Mouse (Mus musculus): ENCODE measurements at regions not wholly inside any gene's neighbourhood (a gene's known extent, or its start where the extent isn't known, plus 50 kb on each side); places are given as distances from the start of the nearest gene placed in this dataset.
"Not testable (repeated sequence)": the region's sequence is repeated elsewhere in the genome, so short reads cannot be mapped to it uniquely, and the experiment has no call there.

DNA sequence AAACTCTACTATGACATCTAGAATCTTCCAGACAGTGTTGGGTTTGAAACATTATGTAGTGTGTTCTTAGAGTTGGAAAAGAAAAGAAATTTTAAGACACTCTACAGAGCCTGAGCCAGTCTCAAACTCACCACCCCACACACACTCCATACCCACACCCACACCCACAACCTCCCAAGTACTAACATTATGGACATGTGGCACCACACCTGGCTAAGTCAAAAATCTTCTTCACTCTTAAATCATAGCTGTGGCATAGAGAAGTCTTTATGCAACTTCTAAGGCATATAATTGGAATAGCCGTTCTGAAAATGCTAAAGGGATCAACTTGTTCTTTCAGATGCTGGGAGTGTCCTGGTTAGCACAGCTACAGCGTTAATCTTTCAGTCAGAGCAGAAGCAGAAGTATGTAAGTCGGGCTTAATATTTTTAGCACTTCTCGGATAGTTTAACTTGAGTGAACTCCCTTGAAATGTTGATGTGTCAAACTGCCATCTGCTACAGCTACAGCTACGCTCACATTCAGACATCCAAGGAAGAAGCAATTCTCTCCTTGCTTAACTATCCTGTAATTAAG, 68.6 kb upstream of the Creb1 start:
- H3K27ac ChIP-seq = no peak overlapping the region
- intact Hi-C loops (cut with DNase I) = no loop called here
- DNase-seq = no peak
- no peak overlapping the region for H3K4me3 ChIP-seq
- TF ChIP-seq CTCF (IDR thresholded peaks at IDR 0.05) = no peak

DNA sequence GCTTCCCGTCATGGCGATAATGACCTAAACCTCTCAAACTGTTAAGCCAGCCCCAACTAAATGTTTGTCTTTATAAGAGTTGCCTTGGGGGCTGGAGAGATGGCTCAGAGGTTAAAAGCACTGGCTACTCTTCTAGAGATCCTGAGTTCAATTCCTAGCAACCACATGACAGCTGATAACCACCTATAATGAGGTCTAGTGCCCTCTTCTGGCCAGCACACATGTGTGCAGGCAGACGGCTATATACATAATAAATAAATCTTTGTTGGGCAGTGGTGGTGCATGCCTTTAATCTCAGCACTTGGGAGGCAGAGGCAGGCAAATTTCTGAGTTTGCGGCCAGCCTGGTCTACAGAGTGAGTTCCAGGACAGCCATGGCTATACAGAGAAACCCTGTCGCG, 70.8 kb upstream of the Creb1 start:
- TF ChIP-seq CTCF (IDR thresholded peaks at IDR 0.05) = peak; percentile 4; the same call in 1 of the 2 replicates
- H3K4me3 ChIP-seq; intact Hi-C loops (cut with DNase I): not testable (repeated sequence)

DNA sequence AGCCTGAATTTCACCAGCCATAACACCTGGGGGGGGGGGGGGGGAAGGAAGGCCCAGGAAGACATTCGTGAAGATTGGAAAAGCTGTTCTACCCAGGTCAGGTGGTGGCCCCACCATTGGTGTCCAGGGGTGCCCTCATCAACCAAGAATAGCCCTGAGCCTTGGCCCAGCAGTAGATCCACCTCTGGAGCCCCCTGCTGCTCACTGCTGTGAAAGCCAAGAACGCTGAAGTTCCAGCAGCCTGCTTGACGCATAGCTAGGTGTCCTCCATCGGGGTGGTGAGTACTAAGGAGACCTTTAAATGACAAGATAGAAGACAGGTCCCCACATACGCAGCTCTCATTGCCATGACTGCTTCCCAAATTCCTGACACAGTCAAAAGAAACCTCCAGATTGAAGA, 74.6 kb upstream of the Creb1 start:
- H3K27ac ChIP-seq = no peak overlapping the region
- no peak for TF ChIP-seq CTCF (IDR thresholded peaks at IDR 0.05)
- DNase-seq = no peak
- no peak overlapping the region for H3K4me3 ChIP-seq
- intact Hi-C loops (cut with DNase I) = no loop called here

More for the DNA sequence above, 70.8 kb upstream of the Creb1 start:
- not testable (repeated sequence) for H3K27ac ChIP-seq, DNase-seq

DNA sequence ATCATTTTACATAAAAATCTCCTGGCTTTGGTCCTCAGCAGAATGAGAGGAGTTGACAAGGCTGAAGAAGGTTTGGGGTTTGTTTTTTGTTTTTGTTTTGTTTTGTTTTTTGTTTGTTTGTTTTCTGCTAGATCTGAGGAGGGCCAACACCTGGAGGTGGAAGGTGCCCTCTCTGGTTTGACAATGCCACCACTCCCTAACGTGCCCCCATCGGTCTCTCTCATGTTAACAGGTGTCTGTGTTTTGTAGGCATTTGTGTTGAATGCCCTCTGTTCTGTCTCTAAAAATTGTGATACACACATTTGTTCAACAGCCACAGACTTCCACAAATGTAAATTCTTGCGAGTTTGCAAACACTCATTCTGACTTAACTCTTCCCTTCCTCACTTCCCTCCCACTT, 83.3 kb upstream of the Creb1 start:
- intact Hi-C loops (cut with DNase I) = loop anchor here (2.0 to 10.0 kb wide), 4 partner anchors 144 to 790 kb away; partner anchors contain the start of gene Klf7
- no peak for DNase-seq
- no peak for TF ChIP-seq CTCF (IDR thresholded peaks at IDR 0.05)
- no peak overlapping the region for H3K27ac ChIP-seq
- no peak overlapping the region for H3K4me3 ChIP-seq

DNA sequence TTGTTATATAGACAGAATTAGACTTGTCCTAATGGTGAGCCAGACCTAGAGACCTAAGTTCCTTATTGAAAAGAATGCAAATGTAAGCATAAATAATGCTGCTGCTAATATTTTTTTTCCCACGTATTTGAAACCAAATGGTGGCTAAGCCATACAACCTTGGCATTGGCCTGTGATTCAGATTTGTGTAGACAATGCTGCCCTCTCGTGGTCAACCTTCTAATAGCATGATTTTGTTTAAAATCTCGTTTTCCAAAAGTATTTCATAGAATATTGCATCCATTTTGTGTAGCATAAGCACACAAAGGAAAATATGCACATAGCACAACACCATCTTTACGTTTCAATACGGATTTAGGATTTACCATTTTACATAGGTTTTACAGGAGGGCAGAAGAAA, 84.4 kb upstream of the Creb1 start:
- intact Hi-C loops (cut with DNase I) = loop anchor here (1.0 to 10.0 kb wide), 5 partner anchors 143 to 789 kb away; partner anchors contain the start of gene Klf7
- peak; percentile 44 for DNase-seq
- no peak overlapping the region for H3K27ac ChIP-seq
- peak overlapping the region; percentile 36 for H3K4me3 ChIP-seq
- TF ChIP-seq CTCF (IDR thresholded peaks at IDR 0.05) = peak; percentile 80

DNA sequence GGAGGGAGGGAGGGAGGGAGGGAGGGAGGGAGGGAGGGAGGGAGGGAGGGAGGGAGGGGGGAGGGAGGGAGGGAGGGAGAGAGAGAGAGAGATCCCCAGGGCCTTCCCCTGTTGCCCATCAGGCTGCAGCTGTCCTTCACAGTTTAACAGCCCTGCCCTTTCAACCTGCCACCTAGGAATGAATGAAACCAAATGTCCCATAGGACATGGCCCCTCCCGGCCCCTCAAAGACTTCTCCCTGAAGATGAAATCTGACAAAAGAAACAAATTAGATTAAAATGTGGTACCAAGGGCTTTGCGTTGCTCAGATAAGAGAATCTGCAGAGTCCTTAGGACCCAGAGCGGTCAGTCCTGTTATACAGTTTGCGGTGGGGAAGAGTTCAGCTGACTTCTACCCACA, 86.0 kb upstream of the Creb1 start:
- intact Hi-C loops (cut with DNase I) = loop anchor here (5.0 to 10.0 kb wide), 3 partner anchors 142 to 684 kb away; partner anchors contain the start of gene Klf7
- Histone ChIP-seq H3K27ac (no peak overlapping the region), H3K4me3 (no peak overlapping the region)
- DNase-seq = no peak
- no peak for TF ChIP-seq CTCF (IDR thresholded peaks at IDR 0.05)

DNA sequence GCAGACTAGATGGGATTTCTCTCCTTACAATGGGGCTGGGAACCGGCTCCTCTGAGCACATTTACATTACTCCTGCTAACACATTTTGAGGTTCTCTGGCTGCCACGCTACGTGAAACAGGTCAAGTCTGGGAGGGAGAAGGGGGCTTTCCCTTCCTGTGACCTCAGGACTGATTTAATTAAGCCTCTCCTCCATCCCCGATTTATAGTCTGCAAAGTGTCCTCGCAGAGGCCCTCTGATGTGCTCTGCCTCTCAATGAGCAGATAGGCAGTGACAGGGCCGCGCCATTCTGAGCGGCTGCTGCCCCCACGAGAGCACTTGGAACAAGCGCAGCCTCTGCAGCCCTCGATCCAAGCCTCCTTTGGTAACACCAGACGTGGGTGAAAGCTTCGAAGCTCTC, 86.5 kb upstream of the Creb1 start:
- TF ChIP-seq CTCF (IDR thresholded peaks at IDR 0.05) = peak; percentile 92; the same call in 1 of the 2 replicates

DNA sequence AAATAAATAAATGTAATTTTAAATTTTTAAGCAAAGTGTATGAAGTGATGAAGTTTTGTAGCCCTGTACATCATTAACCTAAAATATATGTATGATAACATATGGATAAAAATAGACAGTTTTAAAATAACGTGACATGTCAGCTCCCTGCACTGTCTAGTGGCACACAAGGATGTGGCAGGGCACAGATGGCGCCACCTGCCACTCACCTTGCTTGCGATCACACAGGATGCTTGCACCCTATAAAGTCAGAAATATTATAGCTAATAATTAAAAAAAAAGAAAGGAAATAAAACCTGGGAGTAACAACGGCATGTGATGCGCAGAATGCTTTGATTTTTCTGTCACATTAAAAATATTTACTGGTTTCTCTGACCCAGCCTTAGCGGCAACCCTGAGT, 89.0 kb upstream of the Creb1 start:
- DNase-seq = no peak
- TF ChIP-seq CTCF (IDR thresholded peaks at IDR 0.05) = no peak
- no peak overlapping the region for H3K4me3 ChIP-seq
- no peak overlapping the region for H3K27ac ChIP-seq
- intact Hi-C loops (cut with DNase I) = loop anchor here (10.0 kb wide), 1 partner anchor 139 kb away; no protein-coding TSS in a partner anchor

More for the DNA sequence above, 86.5 kb upstream of the Creb1 start:
- DNase-seq = peak; percentile 82
- Histone ChIP-seq H3K4me3 (peak overlapping the region; percentile 52), H3K27ac (peak overlapping the region; percentile 38; the same call in 1 of the 2 replicates)
- intact Hi-C loops (cut with DNase I) = loop anchor here (5.0 to 10.0 kb wide), 3 partner anchors 141 to 684 kb away; partner anchors contain the start of gene Klf7

DNA sequence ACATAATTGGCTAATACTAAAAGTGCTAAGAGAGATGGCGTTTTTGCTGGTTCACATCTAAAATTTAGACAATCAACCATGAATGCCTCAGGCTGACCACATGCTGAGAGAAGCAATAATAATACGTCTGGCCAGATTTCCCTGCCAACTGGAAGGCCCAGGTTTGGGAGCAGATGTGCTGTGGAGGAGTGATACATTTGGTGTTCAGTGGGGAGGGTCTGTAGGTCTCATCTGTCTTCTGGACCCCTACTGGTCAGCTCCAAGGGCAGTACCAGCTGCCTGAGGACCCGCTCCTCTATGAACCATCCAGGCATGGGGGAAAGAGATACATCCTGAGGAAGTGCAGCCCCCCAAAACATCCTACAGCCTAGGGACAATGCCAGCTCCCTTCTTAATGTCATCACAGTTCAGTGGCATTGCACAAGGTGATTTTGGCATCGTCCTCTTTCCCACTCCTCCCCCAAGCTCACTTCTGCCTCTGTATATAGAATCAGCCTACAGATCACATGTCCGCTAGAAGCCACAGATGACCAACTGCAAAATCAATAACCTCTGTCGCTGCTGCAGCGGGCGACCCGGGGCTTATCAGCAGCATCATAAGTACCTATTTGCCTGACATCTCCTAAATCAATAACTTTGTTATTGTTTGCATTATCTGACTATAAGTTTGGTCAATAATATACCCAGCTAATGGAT, 90.1 kb upstream of the Creb1 start:
- intact Hi-C loops (cut with DNase I) = loop anchor here (10.0 kb wide), 1 partner anchor 138 kb away; no protein-coding TSS in a partner anchor
- no peak for TF ChIP-seq CTCF (IDR thresholded peaks at IDR 0.05)
- H3K27ac ChIP-seq = no peak overlapping the region
- no peak overlapping the region for H3K4me3 ChIP-seq
- no peak for DNase-seq

DNA sequence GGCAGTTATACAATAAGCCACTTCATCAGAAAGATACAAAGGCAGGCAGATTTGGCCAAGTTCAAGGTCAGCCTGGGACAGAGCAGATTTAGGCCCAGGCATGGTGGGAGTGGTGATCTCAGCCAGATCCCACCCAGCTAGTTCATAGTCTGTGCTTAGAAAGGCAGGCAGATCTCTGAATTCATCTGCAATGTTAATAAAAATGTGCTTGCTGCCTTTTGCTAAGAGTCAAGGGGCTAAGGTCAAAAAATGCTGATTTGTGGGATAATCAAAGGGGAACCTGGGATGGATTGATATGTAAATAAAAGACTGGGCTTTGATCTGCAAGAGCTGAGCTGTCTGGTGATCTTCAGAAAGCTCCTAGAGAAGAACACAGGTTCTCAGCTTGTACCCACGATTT, 109.2 kb upstream of the Creb1 start:
- no peak for DNase-seq
- intact Hi-C loops (cut with DNase I) = no loop called here
- Histone ChIP-seq H3K27ac (no peak overlapping the region), H3K4me3 (no peak overlapping the region)
- no peak for TF ChIP-seq CTCF (IDR thresholded peaks at IDR 0.05)

DNA sequence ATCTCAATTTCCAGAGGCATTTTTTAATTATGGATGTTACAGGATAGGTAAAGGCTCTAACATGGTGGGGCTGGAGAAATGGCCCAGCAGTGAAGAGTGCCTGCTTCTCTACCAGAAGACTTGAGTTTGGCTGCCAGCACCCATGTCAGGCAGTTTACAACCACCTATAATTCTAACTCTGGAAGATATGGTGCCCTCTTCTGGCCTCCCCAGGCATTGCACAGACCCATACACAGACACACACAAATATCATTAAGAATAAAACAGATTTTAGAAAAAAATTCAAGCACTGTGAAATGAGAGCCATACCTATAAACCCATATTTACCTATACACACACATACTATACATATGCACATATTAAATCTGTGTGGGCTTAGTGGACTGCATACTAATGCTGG, 113.9 kb upstream of the Creb1 start:
- Histone ChIP-seq H3K4me3 (no peak overlapping the region), H3K27ac (no peak overlapping the region)
- intact Hi-C loops (cut with DNase I) = no loop called here
- no peak for TF ChIP-seq CTCF (IDR thresholded peaks at IDR 0.05)
- no peak for DNase-seq

DNA sequence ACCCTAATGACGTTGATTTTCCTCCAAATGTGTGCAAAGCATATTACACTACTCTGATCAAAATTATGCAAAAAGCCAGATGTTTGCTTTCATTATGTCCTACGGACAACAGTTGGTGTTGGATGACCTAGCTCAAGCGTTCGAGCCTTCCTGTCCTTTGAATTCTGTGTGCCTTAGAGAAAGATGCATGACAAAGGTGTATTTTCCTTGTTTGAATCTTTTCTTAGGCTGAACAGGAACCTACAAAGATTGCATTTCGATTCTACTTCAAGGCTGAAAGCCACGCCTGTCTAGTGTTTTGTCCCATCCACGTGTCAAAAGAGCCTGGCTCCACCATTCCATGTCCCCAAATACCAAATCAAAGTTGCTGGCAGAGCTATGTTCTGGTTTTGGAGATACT, 116.5 kb upstream of the Creb1 start:
- no peak for DNase-seq
- intact Hi-C loops (cut with DNase I) = no loop called here
- Histone ChIP-seq H3K4me3 (no peak overlapping the region), H3K27ac (no peak overlapping the region)
- TF ChIP-seq CTCF (IDR thresholded peaks at IDR 0.05) = no peak

DNA sequence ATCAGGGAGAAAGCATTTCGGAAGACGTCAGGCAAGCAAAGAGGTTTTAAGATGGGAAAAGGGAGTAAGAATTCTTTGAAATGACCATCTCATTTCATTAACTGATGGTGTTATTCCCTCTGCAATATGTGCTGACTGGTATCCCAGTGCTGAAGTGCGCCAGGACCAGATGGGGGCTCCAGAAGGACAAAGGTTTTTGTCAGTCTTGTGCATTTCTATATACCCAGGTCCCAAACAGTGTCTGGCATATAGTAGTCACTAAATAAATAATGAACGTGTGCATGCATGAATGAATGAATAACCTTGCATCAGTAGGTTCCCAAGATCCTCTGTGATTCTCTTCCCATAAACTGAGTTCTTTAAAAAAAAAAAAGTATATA, 119.3 kb upstream of the Creb1 start:
- intact Hi-C loops (cut with DNase I) = no loop called here

More for the DNA sequence above, 119.3 kb upstream of the Creb1 start:
- no peak for DNase-seq
- TF ChIP-seq CTCF (IDR thresholded peaks at IDR 0.05) = no peak
- H3K4me3 ChIP-seq = no peak overlapping the region
- H3K27ac ChIP-seq = no peak overlapping the region

All from gastrocnemius, adult 2 months (tissue).